Mouse (Mus musculus) MEL (cell line): Measurements from ENCODE around the gene Olfr183. TPM values are rescaled to one million over a fixed set of nuclear protein-coding genes. Genes with fewer than 3 reads are reported as not detected.

Experiments
- DNase-seq: peaks from one replicate; pipeline ENCODE4 v3.0.0; 2011; ENCODE audit warnings: low read depth, low spot score
- H3K27ac ChIP-seq: 2 replicates; pipeline ENCODE4 v1.5.1; 2012; ENCODE audit warnings: low read depth, mild to moderate bottlenecking, control low read depth, low read length, moderate library complexity; ENCODE audit not compliant: control insufficient read depth
- H3K27me3 ChIP-seq, 2 experiments: fragments of 150-350 bp in 1 of 2; sonication (generic) in 1 of 2; 2 replicates each; pipeline ENCODE4 v1.6.1; 2012; ENCODE audit warnings: low read length in 2 of 2, mild to moderate bottlenecking in 2 of 2, improper control_type of control experiment in 1 of 2, moderate library complexity in 1 of 2; ENCODE audit not compliant: insufficient read depth in 2 of 2, control insufficient read depth in 1 of 2
- H3K36me3 ChIP-seq, 2 experiments: 2 replicates each; pipeline ENCODE4 v1.6.1; 2012 to 2014; ENCODE audit warnings: low read length in 2 of 2, improper control_type of control experiment in 1 of 2, inconsistent platforms in 1 of 2, mild to moderate bottlenecking in 1 of 2; ENCODE audit not compliant: insufficient read depth in 2 of 2, control insufficient read depth in 1 of 2
- H3K4me1 ChIP-seq, 2 experiments: fragments of 150-350 bp in 1 of 2; sonication (generic) in 1 of 2; 2 replicates each; pipeline ENCODE4 v1.6.1; 2012; ENCODE audit warnings: low read length in 2 of 2, improper control_type of control experiment in 1 of 2, mild to moderate bottlenecking in 1 of 2; ENCODE audit not compliant: insufficient read depth in 2 of 2, control insufficient read depth in 1 of 2
- H3K4me3 ChIP-seq, 2 experiments: fragments of 150-350 bp in 1 of 2; sonication (generic) in 1 of 2; 2 replicates each; pipeline ENCODE4 v1.5.1; 2012; ENCODE audit warnings: low read depth in 2 of 2, low read length in 2 of 2, mild to moderate bottlenecking in 2 of 2, moderate library complexity in 2 of 2, control low read depth in 1 of 2, improper control_type of control experiment in 1 of 2; ENCODE audit not compliant: control insufficient read depth in 1 of 2, insufficient read depth in 1 of 2
- H3K79me2 ChIP-seq: 2 replicates; pipeline ENCODE4 v1.6.1; 2012; ENCODE audit warnings: mild to moderate bottlenecking, low read length, moderate library complexity; ENCODE audit not compliant: control insufficient read depth, poor library complexity, insufficient read depth
- H3K9ac ChIP-seq: 2 replicates; pipeline ENCODE4 v1.6.1; 2012; ENCODE audit warnings: low read depth, mild to moderate bottlenecking, control low read depth, low read length, moderate library complexity; ENCODE audit not compliant: control insufficient read depth, poor library complexity, severe bottlenecking
- H3K9me3 ChIP-seq: fragments of 150-350 bp; sonication (generic); replicated peaks from 2 replicates; pipeline ENCODE4 v1.6.1; 2012; ENCODE audit warnings: mild to moderate bottlenecking, low read length, improper control_type of control experiment, moderate library complexity; ENCODE audit not compliant: insufficient read depth
- CHD2 ChIP-seq: IDR thresholded peaks from 2 replicates; pipeline ENCODE4 v1.6.1; 2011; ENCODE audit warnings: low read length, improper control_type of control experiment
- E2F4 ChIP-seq: IDR thresholded peaks from 2 replicates; pipeline ENCODE4 v1.6.1; 2011; ENCODE audit warnings: low read depth, low read length, improper control_type of control experiment, borderline replicate concordance
- ELF1 ChIP-seq: IDR thresholded peaks from 2 replicates; pipeline ENCODE4 v1.6.1; 2014; ENCODE audit warnings: low read depth, mild to moderate bottlenecking, inconsistent platforms, low read length, improper control_type of control experiment, moderate library complexity
- EP300 ChIP-seq, 2 experiments: IDR thresholded peaks; 2 replicates each; pipeline ENCODE4 v1.6.1; 2011; ENCODE audit warnings: improper control_type of control experiment in 2 of 2, low read length in 2 of 2, low read depth in 1 of 2, mild to moderate bottlenecking in 1 of 2
- GATA1 ChIP-seq: IDR thresholded peaks from 2 replicates; pipeline ENCODE4 v1.6.1; 2011; ENCODE audit warnings: low read depth, low read length, improper control_type of control experiment
- JUND ChIP-seq: IDR thresholded peaks from 2 replicates; pipeline ENCODE4 v1.6.1; 2011; ENCODE audit warnings: low read depth, mild to moderate bottlenecking, improper control_type of control experiment, low read length
- MAFK ChIP-seq: IDR thresholded peaks from 2 replicates; pipeline ENCODE4 v1.6.1; 2011; ENCODE audit warnings: low read depth, mild to moderate bottlenecking, low read length, improper control_type of control experiment, borderline replicate concordance
- MAX ChIP-seq: IDR thresholded peaks from 2 replicates; pipeline ENCODE4 v1.6.1; 2011; ENCODE audit warnings: low read length, improper control_type of control experiment
- MYB ChIP-seq: IDR thresholded peaks from 2 replicates; pipeline ENCODE4 v1.6.1; 2011; ENCODE audit warnings: mild to moderate bottlenecking, low read depth, low read length, improper control_type of control experiment
- NELFE ChIP-seq: IDR thresholded peaks from 2 replicates; pipeline ENCODE4 v1.6.1; 2011; ENCODE audit warnings: low read depth, low read length, improper control_type of control experiment
- POLR2A ChIP-seq, 2 experiments: IDR thresholded peaks; 2 replicates each; pipeline ENCODE4 v1.6.1; 2011 to 2012; ENCODE audit warnings: low read length in 2 of 2, mild to moderate bottlenecking in 2 of 2, control low read depth in 1 of 2, improper control_type of control experiment in 1 of 2, low read depth in 1 of 2, moderate library complexity in 1 of 2; ENCODE audit not compliant: control insufficient read depth in 1 of 2, insufficient read depth in 1 of 2, poor library complexity in 1 of 2
- POLR2AphosphoS2 ChIP-seq: IDR thresholded peaks from 2 replicates; pipeline ENCODE4 v1.6.1; 2011; ENCODE audit warnings: low read length, improper control_type of control experiment
- SIN3A ChIP-seq: IDR thresholded peaks from 2 replicates; pipeline ENCODE4 v1.6.1; 2012; ENCODE audit warnings: low read length, improper control_type of control experiment, inconsistent platforms
- SMC3 ChIP-seq: IDR thresholded peaks from 2 replicates; pipeline ENCODE4 v1.6.1; 2011; ENCODE audit warnings: low read depth, low read length, improper control_type of control experiment
- TAL1 ChIP-seq: IDR thresholded peaks from 2 replicates; pipeline ENCODE4 v1.6.1; 2012; ENCODE audit warnings: mild to moderate bottlenecking, inconsistent platforms, low read length, moderate library complexity, mixed read lengths
- TCF12 ChIP-seq: IDR thresholded peaks from 2 replicates; pipeline ENCODE4 v1.6.1; 2014; ENCODE audit warnings: low read depth, mild to moderate bottlenecking, inconsistent platforms, low read length, improper control_type of control experiment, moderate library complexity
- ZKSCAN1 ChIP-seq: IDR thresholded peaks from 2 replicates; pipeline ENCODE4 v1.6.1; 2012; ENCODE audit warnings: low read depth, mild to moderate bottlenecking, inconsistent platforms, low read length, improper control_type of control experiment, moderate library complexity
- ZMIZ1 ChIP-seq: IDR thresholded peaks from 2 replicates; pipeline ENCODE4 v1.6.1; 2012; ENCODE audit warnings: low read depth, mild to moderate bottlenecking, inconsistent platforms, low read length, improper control_type of control experiment, moderate library complexity
- ZNF384 ChIP-seq: IDR thresholded peaks from 2 replicates; pipeline ENCODE4 v1.6.1; 2012; ENCODE audit warnings: low read depth, mild to moderate bottlenecking, inconsistent platforms, low read length, improper control_type of control experiment
- polyA plus RNA-seq, 2 experiments: library from polyadenylated mRNA; stranded (reverse) in 1 of 2; unstranded in 1 of 2; fragments of >175 nt in 1 of 2; fragments of >200 nt in 1 of 2; gene quantifications; 2 replicates each; pipeline versions ENCODE4 v1.2.1 to v1.2.4; 2012; ENCODE audit warnings: low replicate concordance in 2 of 2, low read depth in 1 of 2; ENCODE audit not compliant: insufficient read length in 2 of 2, insufficient read depth in 1 of 2, missing spikeins in 1 of 2
- total RNA-seq: library from RNA; depleted of rRNA; stranded (reverse); fragments of 300-350 nt; gene quantifications from 2 replicates; pipeline ENCODE4 v1.2.3, GENCODE M21; 2012

Olfr183 gene
- total and polyA plus RNA-seq, 3 experiments = 0.49 to 0.73 TPM; not detected in 1

DNA sequence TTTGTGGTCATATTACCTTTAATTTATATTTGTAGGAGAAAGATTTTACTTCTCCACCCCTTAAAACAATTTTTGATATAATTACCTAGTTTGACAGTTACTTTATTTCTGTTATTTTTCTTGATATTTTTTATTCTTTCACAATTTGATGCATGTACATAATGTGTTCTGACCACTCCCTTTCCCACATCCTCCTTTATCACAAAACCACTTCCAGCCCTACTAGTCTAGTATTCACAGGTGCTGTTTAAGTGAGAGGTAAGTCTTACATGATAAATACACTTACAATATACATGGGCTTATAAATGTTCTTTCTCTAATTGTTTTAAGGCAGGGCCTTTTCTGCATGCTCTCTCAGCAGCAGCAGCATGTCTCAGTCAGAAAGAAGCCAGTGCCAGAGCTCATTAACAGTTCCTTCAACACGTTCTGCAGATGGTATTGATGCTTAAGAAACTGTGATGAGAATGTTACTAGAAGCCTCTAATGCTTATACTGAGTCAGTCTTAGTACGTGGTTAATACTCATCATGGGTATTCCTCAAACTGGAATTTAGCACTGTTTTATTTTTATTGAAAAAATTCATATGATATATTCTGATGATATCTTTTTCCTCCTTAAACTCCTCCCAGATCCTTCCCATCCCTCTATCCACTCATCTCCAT lies 18.3 kb downstream of the Olfr183 start:
- Histone ChIP-seq H3K9me3 (no peaks in the 10 kb centered on the region), H3K27me3 (no peaks in the 10 kb centered on the region), H3K9ac (no peak overlapping the region), H3K36me3 (peaks cover 0 to 12% of the 10 kb centered on the region in 2 experiments; a peak in 2 of 4 replicates), H3K4me3 (no peak overlapping the region), H3K4me1 (peaks cover 3 to 15% of the 10 kb centered on the region in 2 experiments; a peak in 3 of 4 replicates), H3K27ac (no peak overlapping the region), H3K79me2 (no peaks in the 10 kb centered on the region)
- DNase-seq = peak; percentile 61
- TF ChIP-seq ZMIZ1 (no peak), GATA1 (peak; percentile 59), TCF12 (peak; percentile 33; the same call in 1 of the 2 replicates), EP300 (IDR thresholded peaks at IDR 0.05; ENCODE audit: low read depth in 1 of 2, low read length in 2 of 2) (peak; percentile 74 to 81)

- no peaks in the 10 kb centered on the region for H3K79me2 ChIP-seq
- no peaks in the 10 kb centered on the region for H3K27me3 ChIP-seq
- TF ChIP-seq NELFE (no peak), MYB (no peak), ZMIZ1 (no peak), SMC3 (no peak), POLR2A (IDR thresholded peaks at IDR 0.05; ENCODE audit: control insufficient read depth in 1 of 2, insufficient read depth in 1 of 2, low read depth in 1 of 2, low read length in 2 of 2, poor library complexity in 1 of 2) (no peak), MAX (no peak), JUND (no peak), ZKSCAN1 (no peak), ZNF384 (no peak), CHD2 (no peak), E2F4 (no peak), ELF1 (no peak), MAFK (no peak), GATA1 (no peak), TAL1 (no peak), EP300 (IDR thresholded peaks at IDR 0.05; ENCODE audit: low read depth in 1 of 2, low read length in 2 of 2) (no peak), SIN3A (no peak), POLR2AphosphoS2 (no peak)
- TF ChIP-seq, all 39 proteins: peak for 0
- H3K27ac ChIP-seq = no peak within 1 kb of the TSS
- no peak for DNase-seq
- no peak within 1 kb of the TSS for H3K4me3 ChIP-seq
- no peaks in the 10 kb centered on the region for H3K4me1 ChIP-seq
- no peaks in the 10 kb centered on the region for H3K9me3 ChIP-seq
- H3K36me3 ChIP-seq = no peaks in the 10 kb centered on the region
- no peak within 1 kb of the TSS for H3K9ac ChIP-seq
These were observed 35.0 kb downstream of the Olfr183 start, which contains the start of gene Olfr186 for GRCm38 (mm10) chr16:59030191-59030590. Gene Olfr186, minus strand, starts transcription at chr16:59030291.
